Mouse (Mus musculus) midbrain, postnatal 0 days (tissue): ENCODE results near the gene Tmem132c. TPM values are rescaled to one million over a fixed set of nuclear protein-coding genes. Genes with fewer than 3 reads are reported as not detected.

ENCODE experiments used
- ATAC-seq: fragments of 200-750 bp; cut with Nextera tagmentation; 2 replicates; pipeline ENCODE4 v1.8.0; 2017; ENCODE audit warnings: moderate number of reproducible peaks, mild to moderate bottlenecking, moderate TSS enrichment, moderate library complexity; ENCODE audit not compliant: low FRiP score
- DNase-seq: peaks from one replicate; pipeline ENCODE4 v3.0.0-alpha.2; 2015; ENCODE audit warnings: low spot score
- H3K27ac ChIP-seq: fragments of 300-500 bp; sonication (generic); 2 replicates; pipeline ENCODE4 v1.5.1; 2014; ENCODE audit warnings: low read depth, mild to moderate bottlenecking, low read length, mixed read lengths
- H3K27me3 ChIP-seq: fragments of 300-500 bp; sonication (generic); 2 replicates; pipeline ENCODE4 v1.6.1; 2014; ENCODE audit warnings: low read length, control low read depth, mixed read lengths; ENCODE audit not compliant: insufficient read depth
- H3K36me3 ChIP-seq: fragments of 300-500 bp; sonication (generic); 2 replicates; pipeline ENCODE4 v1.6.1; 2014; ENCODE audit warnings: low read length, control low read depth, mixed read lengths; ENCODE audit not compliant: insufficient read depth
- H3K4me1 ChIP-seq: fragments of 300-500 bp; sonication (generic); 2 replicates; pipeline ENCODE4 v1.6.1; 2014; ENCODE audit warnings: mild to moderate bottlenecking, control low read depth, antibody characterized with exemption, low read length, mixed read lengths; ENCODE audit not compliant: insufficient read depth
- H3K4me2 ChIP-seq: fragments of 300-500 bp; sonication (generic); 2 replicates; pipeline ENCODE4 v1.6.1; 2014; ENCODE audit warnings: low read depth, mild to moderate bottlenecking, low read length, mixed read lengths; ENCODE audit not compliant: poor library complexity, severe bottlenecking
- H3K4me3 ChIP-seq: fragments of 300-500 bp; sonication (generic); 2 replicates; pipeline ENCODE4 v1.5.1; 2014; ENCODE audit warnings: low read depth, mild to moderate bottlenecking, low read length, moderate library complexity
- H3K9ac ChIP-seq: fragments of 300-500 bp; sonication (generic); replicated peaks from 2 replicates; pipeline ENCODE4 v1.6.1; 2014; ENCODE audit warnings: mild to moderate bottlenecking, low read length, moderate library complexity, mixed read lengths; ENCODE audit not compliant: poor library complexity, severe bottlenecking
- H3K9me3 ChIP-seq: fragments of 300-500 bp; sonication (generic); 2 replicates; pipeline ENCODE4 v1.6.1; 2016; ENCODE audit warnings: low read length, control low read depth
- CTCF ChIP-seq: IDR thresholded peaks from 2 replicates; pipeline ENCODE4 v1.5.1; 2016; ENCODE audit warnings: antibody characterized with exemption, mild to moderate bottlenecking
- WGBS: fragments of 180-500 bp; shearing (Covaris S2); extraction: QIAGEN DNeasy Blood & Tissue Kit; methylation state at CpG from one replicate; pipeline ENCODE4 v1.1.7; 2014; 5-methylcytosine and 5-hydroxymethylcytosine counted together
- polyA plus RNA-seq: library from polyadenylated mRNA; unstranded; fragments of >200 nt; fragmentation: Nextera tagmentation; extraction: Ambion mirVana; gene quantifications from 2 replicates; pipeline ENCODE4 v1.2.1, GENCODE M21; 2015
- total RNA-seq: library from RNA; depleted of rRNA; stranded (reverse); fragments of >200 nt; gene quantifications from 2 replicates; pipeline ENCODE4 v1.2.3, GENCODE M21; 2014

The Tmem132c gene
- total and polyA plus RNA-seq, 2 experiments from 2014 or later, result 10.2 to 40.0 TPM

- Histone ChIP-seq H3K9ac (no peak overlapping the region), H3K4me2 (no peak overlapping the region), H3K9me3 (no peaks in the 10 kb centered on the region), H3K4me1 (no peaks in the 10 kb centered on the region), H3K4me3 (no peak overlapping the region), H3K27ac (no peak overlapping the region), H3K36me3 (no peaks in the 10 kb centered on the region), H3K27me3 (no peaks in the 10 kb centered on the region)
- no peak for DNase-seq
- ATAC-seq, result no peak
- 53% methylated on average over 9 of the region's 9 CpGs for WGBS
- TF ChIP-seq CTCF, result no peak
These were observed 190.0 kb downstream of the Tmem132c start for GRCm38 (mm10) chr5:127431561-127431960.

- Histone ChIP-seq H3K27me3 (no peaks in the 10 kb centered on the region), H3K9me3 (no peaks in the 10 kb centered on the region), H3K27ac (no peak overlapping the region), H3K4me3 (no peak overlapping the region), H3K4me1 (0 out of 2 replicates have a peak, but pooled peaks cover under 1% of the 10 kb centered on the region), H3K36me3 (no peaks in the 10 kb centered on the region), H3K9ac (no peak overlapping the region), H3K4me2 (no peak overlapping the region)
- WGBS, result 92% methylated on average over 5 of the region's 5 CpGs
- DNase-seq, result no peak
- no peak for TF ChIP-seq CTCF
- no peak for ATAC-seq
These were observed 195.2 kb downstream of the Tmem132c start for GRCm38 (mm10) chr5:127436836-127437235.

- Histone ChIP-seq H3K4me1 (0 out of 2 replicates have a peak, but pooled peaks cover 6% of the 10 kb centered on the region), H3K9me3 (no peaks in the 10 kb centered on the region), H3K9ac (no peak overlapping the region), H3K27ac (no peak overlapping the region), H3K4me3 (no peak overlapping the region), H3K4me2 (no peak overlapping the region), H3K27me3 (no peaks in the 10 kb centered on the region), H3K36me3 (no peaks in the 10 kb centered on the region)
- WGBS, result 95% methylated on average over 4 of the region's 4 CpGs
- ATAC-seq (no peak), DNase-seq (no peak)
- peak; percentile 49 for TF ChIP-seq CTCF
These were observed 197.0 kb downstream of the Tmem132c start for GRCm38 (mm10) chr5:127438639-127439038.

GRCm38 (mm10) chr5:127441963-127442362 lies 200.4 kb downstream of the Tmem132c start:
- 15% methylated on average over 10 of the region's 10 CpGs for WGBS

GRCm38 (mm10) chr5:127453580-127453979 lies 212.0 kb downstream of the Tmem132c start:
- Histone ChIP-seq H3K27me3 (no peaks in the 10 kb centered on the region), H3K4me1 (no peaks in the 10 kb centered on the region), H3K36me3 (no peaks in the 10 kb centered on the region), H3K9me3 (no peaks in the 10 kb centered on the region), H3K9ac (no peak overlapping the region), H3K4me2 (no peak overlapping the region), H3K4me3 (no peak overlapping the region), H3K27ac (no peak overlapping the region)
- DNase-seq (peak; percentile 52), ATAC-seq (no peak)
- 32% methylated on average over 4 of the region's 4 CpGs for WGBS
- TF ChIP-seq CTCF, result peak; percentile 73

More at GRCm38 (mm10) chr5:127441963-127442362, 200.4 kb downstream of the Tmem132c start:
- H3K9ac ChIP-seq, result no peak overlapping the region
- DNase-seq (no peak), ATAC-seq (no peak)
- H3K27me3 ChIP-seq, result no peaks in the 10 kb centered on the region
- no peaks in the 10 kb centered on the region for H3K9me3 ChIP-seq
- H3K27ac ChIP-seq, result no peak overlapping the region
- no peaks in the 10 kb centered on the region for H3K36me3 ChIP-seq
- no peak overlapping the region for H3K4me3 ChIP-seq
- 0 out of 2 replicates have a peak, but pooled peaks cover 6% of the 10 kb centered on the region for H3K4me1 ChIP-seq
- no peak for TF ChIP-seq CTCF
- no peak overlapping the region for H3K4me2 ChIP-seq

GRCm38 (mm10) chr5:127454068-127454467 lies 212.5 kb downstream of the Tmem132c start:
- Histone ChIP-seq H3K36me3 (no peaks in the 10 kb centered on the region), H3K4me3 (no peak overlapping the region), H3K27ac (no peak overlapping the region), H3K9me3 (no peaks in the 10 kb centered on the region), H3K4me1 (no peaks in the 10 kb centered on the region), H3K4me2 (no peak overlapping the region), H3K9ac (no peak overlapping the region), H3K27me3 (no peaks in the 10 kb centered on the region)
- WGBS, result 45% methylated on average over 7 of the region's 7 CpGs
- peak; percentile 13; the same call in 1 of the 2 replicates for TF ChIP-seq CTCF
- ATAC-seq, result no peak
- no peak for DNase-seq
